Mouse (Mus musculus): ENCODE measurements at regions not wholly inside any gene's neighbourhood (a gene's known extent, or its start where the extent isn't known, plus 50 kb on each side); places are given as distances from the start of the nearest gene placed in this dataset.

DNA sequence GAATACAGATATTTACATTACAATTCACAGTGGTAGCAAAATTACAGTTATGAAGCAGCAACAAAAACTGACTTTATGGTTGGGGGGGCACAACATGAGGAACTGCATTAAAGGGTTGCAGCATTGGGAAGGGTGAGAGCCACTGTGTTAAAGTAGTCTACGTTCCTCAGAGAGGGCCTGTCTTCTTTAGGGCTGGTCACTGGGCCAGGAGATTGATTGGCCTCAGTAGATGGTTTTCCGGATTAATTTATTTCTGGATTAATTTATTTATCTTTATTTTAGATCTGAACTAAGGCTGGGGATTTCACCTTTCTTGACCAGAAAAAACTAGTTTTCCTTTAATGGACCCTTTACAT lies 62.6 kb upstream of the Zdhhc17 start:
- peak; percentile 69; the same call in 1 of the 2 replicates for ATAC-seq (ENCODE audit: low FRiP score)
- Histone ChIP-seq H3K27me3 (peaks cover 22% of the 10 kb centered on the region; the same call in 1 of the 2 replicates), H3K27ac (no peak overlapping the region), H3K4me2 (peak overlapping the region; percentile 36; the same call in 1 of the 2 replicates), H3K4me3 (replicated peaks) (no peak overlapping the region), H3K4me1 (peaks cover 24% of the 10 kb centered on the region), H3K36me3 (replicated peaks) (no peaks in the 10 kb centered on the region), H3K9me3 (no peaks in the 10 kb centered on the region), H3K9ac (no peak overlapping the region)
- 29% methylated on average over 2 of the region's 2 CpGs for WGBS

DNA sequence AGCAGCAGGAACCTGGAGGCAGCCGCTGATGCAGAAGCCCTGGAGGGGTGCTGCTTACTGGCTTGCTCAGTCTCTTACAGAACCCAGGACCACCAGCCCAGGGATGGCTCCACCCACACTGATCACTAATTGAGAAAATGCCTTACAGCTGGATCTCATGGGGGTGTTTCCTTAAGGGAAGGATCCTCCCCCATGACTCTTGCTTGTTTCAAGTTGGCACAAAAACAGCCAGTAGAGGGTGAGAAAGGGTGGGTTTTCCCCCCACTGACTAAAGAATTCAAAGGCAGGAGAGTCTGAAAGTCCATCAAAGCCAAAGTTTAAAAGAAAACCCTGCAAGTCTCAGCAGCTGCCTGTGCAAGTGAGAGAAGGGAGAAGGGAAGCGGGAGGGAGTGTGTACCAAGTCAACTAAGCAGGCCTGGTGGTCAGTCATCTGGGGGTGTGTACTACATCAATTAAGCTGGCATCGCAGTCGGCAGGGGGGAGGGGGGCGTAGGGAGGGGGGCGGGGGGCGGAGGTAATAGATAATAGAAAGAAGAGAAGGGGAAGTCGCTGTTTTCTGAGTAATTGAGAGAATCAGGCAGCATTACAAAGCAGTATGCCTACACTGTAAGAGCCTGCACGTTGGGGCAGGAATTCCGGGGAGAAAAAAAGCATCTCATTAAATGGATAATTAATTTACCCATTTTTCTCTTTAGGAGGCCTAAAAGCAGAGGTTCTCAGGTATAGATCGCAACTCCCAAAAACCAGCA lies 62.0 kb upstream of the Zdhhc17 start:
- ATAC-seq (ENCODE audit: low FRiP score) = peak; percentile 78
- H3K9ac ChIP-seq = no peak overlapping the region
- H3K27ac ChIP-seq = no peak overlapping the region
- no peaks in the 10 kb centered on the region for H3K9me3 ChIP-seq
- peaks cover 22% of the 10 kb centered on the region; the same call in 1 of the 2 replicates for H3K27me3 ChIP-seq
- 11% methylated on average over 6 of the region's 11 CpGs for WGBS
- peak overlapping the region; percentile 36 for H3K4me2 ChIP-seq
- H3K4me3 ChIP-seq (replicated peaks) = no peak overlapping the region
- H3K36me3 ChIP-seq (replicated peaks) = no peaks in the 10 kb centered on the region
- H3K4me1 ChIP-seq = peaks cover 24% of the 10 kb centered on the region

DNA sequence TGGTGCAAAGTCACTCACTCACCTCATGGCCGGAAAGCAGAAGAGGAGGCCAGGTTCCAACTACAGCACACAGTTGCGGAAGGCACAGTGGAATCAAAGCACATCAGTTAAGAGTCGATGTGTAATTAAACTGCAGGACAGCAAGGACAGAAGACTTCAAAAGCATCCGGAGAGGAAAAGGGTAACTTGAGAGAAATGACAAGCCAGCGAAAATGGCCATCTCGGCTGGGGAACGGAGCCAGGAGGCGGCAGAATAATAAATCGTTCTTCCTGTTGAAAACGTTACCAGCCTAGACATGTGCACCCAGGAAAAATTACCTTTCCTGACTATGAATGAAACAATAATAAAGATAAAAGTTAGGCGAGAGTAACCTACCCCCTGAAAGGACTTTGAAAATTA lies 56.2 kb upstream of the Zdhhc17 start:
- ATAC-seq (ENCODE audit: low FRiP score) = no peak
- no peak overlapping the region for H3K27ac ChIP-seq
- H3K36me3 ChIP-seq (replicated peaks) = no peaks in the 10 kb centered on the region
- no peak overlapping the region for H3K9ac ChIP-seq
- no peak overlapping the region for H3K4me2 ChIP-seq
- no peaks in the 10 kb centered on the region for H3K4me1 ChIP-seq
- H3K27me3 ChIP-seq = no peaks in the 10 kb centered on the region
- no peak overlapping the region for H3K4me3 ChIP-seq (replicated peaks)
- 90% methylated on average over 11 of the region's 11 CpGs for WGBS
- H3K9me3 ChIP-seq = no peaks in the 10 kb centered on the region

DNA sequence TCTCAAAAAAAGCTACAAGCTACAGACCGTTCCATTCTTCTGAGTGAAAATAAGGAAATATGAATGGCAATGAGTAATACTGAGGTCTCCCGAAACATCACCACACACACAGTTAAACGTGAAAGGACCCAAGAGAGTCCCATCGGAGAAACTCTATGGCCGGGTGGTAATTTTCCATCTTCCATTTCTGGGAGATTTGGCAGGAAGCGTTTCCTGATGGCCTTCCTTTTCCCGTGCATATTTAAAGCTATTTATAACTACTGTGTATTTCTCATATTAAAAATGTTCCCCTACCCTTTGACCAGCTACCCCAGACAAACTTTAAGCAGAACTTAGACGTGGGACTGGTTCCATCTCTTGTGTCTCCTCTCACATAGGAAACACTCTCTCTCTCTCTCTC lies 50.7 kb upstream of the Zdhhc17 start:
- H3K9ac ChIP-seq = no peak overlapping the region
- ATAC-seq (ENCODE audit: low FRiP score) = no peak
- H3K4me3 ChIP-seq (replicated peaks) = no peak overlapping the region
- no peaks in the 10 kb centered on the region for H3K36me3 ChIP-seq (replicated peaks)
- H3K27ac ChIP-seq = no peak overlapping the region
- no peak overlapping the region for H3K4me2 ChIP-seq
- H3K4me1 ChIP-seq = peaks cover 3% of the 10 kb centered on the region; the same call in 1 of the 2 replicates
- H3K27me3 ChIP-seq = no peaks in the 10 kb centered on the region
- WGBS = 90% methylated on average over 8 of the region's 8 CpGs
- H3K9me3 ChIP-seq = no peaks in the 10 kb centered on the region
